Mouse (Mus musculus): Measurements from ENCODE around the gene Ptprd.
"Not testable (repeated sequence)": the region's sequence is repeated elsewhere in the genome, so short reads cannot be mapped to it uniquely, and the experiment has no call there.

Ptprd gene

GRCm38 (mm10) chr4:77889489-77889888 is 322.3 kb downstream of the Ptprd start:
- DNase-seq (ENCODE audit: low read depth), result no peak

- DNase-seq (ENCODE audit: low read depth), result no peak
Observed at GRCm38 (mm10) chr4:77880213-77880612, 331.5 kb downstream of the Ptprd start.

- no peak for DNase-seq (ENCODE audit: low read depth)
Observed at GRCm38 (mm10) chr4:77861269-77861668, 350.5 kb downstream of the Ptprd start.

GRCm38 (mm10) chr4:77797391-77797790 is 414.4 kb downstream of the Ptprd start:
- not testable (repeated sequence) for DNase-seq (ENCODE audit: low read depth)

- DNase-seq (ENCODE audit: low read depth), result no peak
Observed at GRCm38 (mm10) chr4:77777237-77777636, 434.5 kb downstream of the Ptprd start.

GRCm38 (mm10) chr4:77763790-77764189 is 448.0 kb downstream of the Ptprd start:
- DNase-seq (ENCODE audit: low read depth), result no peak

- DNase-seq (ENCODE audit: low read depth), result no peak
Observed at GRCm38 (mm10) chr4:77743391-77743790, 468.4 kb downstream of the Ptprd start.

GRCm38 (mm10) chr4:77721908-77722307 is 489.9 kb downstream of the Ptprd start:
- no peak for DNase-seq (ENCODE audit: low read depth)

GRCm38 (mm10) chr4:77717792-77718191 is 494.0 kb downstream of the Ptprd start:
- DNase-seq (ENCODE audit: low read depth), result no peak

GRCm38 (mm10) chr4:77710231-77710630 is 501.5 kb downstream of the Ptprd start:
- no peak for DNase-seq (ENCODE audit: low read depth)

GRCm38 (mm10) chr4:77698294-77698693 is 513.5 kb downstream of the Ptprd start:
- DNase-seq (ENCODE audit: low read depth), result no peak

- DNase-seq (ENCODE audit: low read depth), result no peak
Observed at GRCm38 (mm10) chr4:77675798-77676197, 536.0 kb downstream of the Ptprd start.

- DNase-seq (ENCODE audit: low read depth), result no peak
Observed at GRCm38 (mm10) chr4:77664761-77665160, 547.0 kb downstream of the Ptprd start.

- DNase-seq (ENCODE audit: low read depth), result no peak
Observed at GRCm38 (mm10) chr4:77662309-77662708, 549.5 kb downstream of the Ptprd start.

- no peak for DNase-seq (ENCODE audit: low read depth)
Observed at GRCm38 (mm10) chr4:77655669-77656068, 556.1 kb downstream of the Ptprd start.

GRCm38 (mm10) chr4:77649615-77650325 is 562.0 kb downstream of the Ptprd start:
- no peak for DNase-seq (ENCODE audit: low read depth)

GRCm38 (mm10) chr4:77648911-77649310 is 562.9 kb downstream of the Ptprd start:
- no peak for DNase-seq (ENCODE audit: low read depth)

GRCm38 (mm10) chr4:77647451-77648137 is 564.2 kb downstream of the Ptprd start:
- no peak for DNase-seq (ENCODE audit: low read depth)

GRCm38 (mm10) chr4:77644435-77644834 is 567.3 kb downstream of the Ptprd start:
- DNase-seq (ENCODE audit: low read depth), result no peak

- DNase-seq (ENCODE audit: low read depth), result no peak
Observed at GRCm38 (mm10) chr4:77640022-77640421, 571.7 kb downstream of the Ptprd start.

- DNase-seq (ENCODE audit: low read depth), result no peak
Observed at GRCm38 (mm10) chr4:77613129-77613528, 598.6 kb downstream of the Ptprd start.

- DNase-seq (ENCODE audit: low read depth), result no peak
Observed at GRCm38 (mm10) chr4:77586624-77587023, 625.1 kb downstream of the Ptprd start.

- DNase-seq (ENCODE audit: low read depth), result no peak
Observed at GRCm38 (mm10) chr4:77586222-77586621, 625.5 kb downstream of the Ptprd start.

All from c-Kit-positive CD71-positive TER-119-negative erythroid progenitor cells, embryonic 14.5 days (primary cell).